Mouse (Mus musculus) layer of hippocampus, postnatal 36 days (tissue): Measurements from ENCODE around the gene Chn2. TPM values are rescaled to one million over a fixed set of nuclear protein-coding genes. Genes with fewer than 3 reads are reported as not detected.
A peak's percentile ranks its signal among the peaks of the same experiment; 100 is the strongest.

ENCODE experiments used
- DNase-seq, 2 experiments: peaks; one replicate each; pipeline ENCODE4 v3.0.0; 2022
- total RNA-seq, 2 experiments: library from RNA; stranded (reverse); gene quantifications; 2 replicates each; pipeline ENCODE4 v1.2.3; 2021

The Chn2 gene
- total RNA-seq, 2 experiments from 2014 or later, result 20.1 to 23.1 TPM

DNA sequence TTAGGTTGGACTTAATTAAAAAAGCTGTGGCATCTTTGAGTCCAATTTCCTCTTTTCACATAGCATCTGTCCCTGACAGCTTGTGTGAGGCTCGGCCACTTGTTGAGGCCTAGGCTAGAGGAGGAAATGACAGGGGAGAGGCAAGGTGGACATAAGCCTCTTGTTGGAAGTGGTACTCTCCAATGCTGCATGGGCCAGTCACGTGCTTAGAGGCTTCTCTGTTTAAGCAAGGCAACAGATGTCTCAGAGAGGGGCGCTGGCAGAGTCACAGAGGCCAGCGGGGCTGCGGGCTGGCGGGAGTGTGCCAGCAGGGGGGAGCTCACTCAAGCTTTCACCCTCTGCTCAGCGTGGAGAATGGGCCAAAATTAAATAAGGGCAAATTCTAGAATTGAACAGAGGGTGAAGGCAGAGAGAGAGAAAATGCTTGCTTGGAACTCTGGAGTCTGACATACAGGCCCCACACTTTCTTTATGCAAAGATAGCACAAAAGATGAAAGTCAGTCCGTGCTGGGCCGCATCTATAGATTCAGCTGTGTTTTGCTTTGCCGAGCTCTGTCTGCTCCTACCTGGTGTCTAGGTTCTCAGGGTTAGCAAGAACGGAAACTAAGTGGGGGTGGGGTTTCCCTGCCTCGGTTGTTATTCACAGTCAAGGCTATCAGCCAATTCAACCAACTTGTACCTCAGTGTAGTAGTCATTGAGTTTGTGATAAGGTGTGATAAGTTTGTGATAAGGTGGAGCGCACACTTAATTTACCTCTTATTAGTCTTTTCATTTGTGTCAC, 80.7 kb downstream of the Chn2 start:
- DNase-seq, result peak; percentile 16 to 37

DNA sequence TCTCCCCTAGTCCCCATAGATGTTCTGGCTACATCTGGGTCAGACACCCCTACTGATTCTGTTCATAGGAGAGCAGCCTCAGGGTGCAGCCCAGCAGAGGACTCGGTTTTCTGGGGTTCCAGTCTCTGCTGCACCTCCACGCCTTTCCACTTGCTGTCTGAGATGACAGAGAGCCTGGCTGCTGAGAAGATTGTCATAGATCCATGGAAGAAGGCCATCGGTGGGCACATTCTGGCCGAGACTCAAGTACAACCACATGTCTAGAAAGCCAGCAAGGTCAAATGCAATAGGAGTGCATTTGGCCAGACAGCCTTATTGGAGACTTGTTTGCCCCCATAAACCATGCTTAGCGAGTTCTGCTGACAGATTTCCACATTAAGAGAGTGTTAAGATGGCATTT, 81.5 kb downstream of the Chn2 start:
- no peak for DNase-seq

DNA sequence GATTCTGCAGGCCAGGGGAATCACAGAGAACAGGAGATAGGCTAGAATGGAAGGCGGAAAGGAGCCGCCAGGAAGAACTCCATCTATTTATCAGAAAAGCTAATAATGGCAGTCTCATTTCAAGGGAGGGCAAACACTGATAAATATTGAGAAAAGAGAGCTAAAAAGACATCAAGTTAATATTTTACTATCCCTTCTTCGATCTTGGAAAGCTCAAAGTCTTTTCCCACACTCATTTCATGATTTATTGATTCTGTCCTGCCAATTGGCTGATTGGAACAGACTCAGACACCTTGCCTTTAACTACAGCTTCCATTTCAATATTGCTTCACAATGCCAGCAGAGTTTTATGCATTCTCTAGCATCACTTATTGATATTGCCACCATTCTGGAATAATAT, 85.2 kb downstream of the Chn2 start:
- DNase-seq, result no peak

DNA sequence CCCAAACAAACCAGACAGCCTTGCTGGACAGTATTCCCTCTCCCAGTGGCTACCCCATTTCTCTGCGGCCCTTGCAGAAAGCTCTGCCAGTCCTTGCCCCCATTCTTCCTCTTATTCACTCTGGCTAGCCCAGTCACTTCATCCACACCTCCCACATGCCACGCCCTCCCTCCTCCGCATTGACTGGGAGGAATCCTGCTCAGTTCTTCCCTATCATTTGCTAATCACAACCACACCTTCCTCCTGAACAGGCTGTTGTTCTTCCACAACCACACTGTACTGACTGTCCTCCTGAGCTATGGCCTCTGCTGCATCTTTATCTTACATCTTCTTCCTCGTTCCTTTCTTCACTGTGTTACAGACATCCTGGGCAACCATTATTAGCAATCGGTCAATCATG, 86.2 kb downstream of the Chn2 start:
- DNase-seq, result no peak

DNA sequence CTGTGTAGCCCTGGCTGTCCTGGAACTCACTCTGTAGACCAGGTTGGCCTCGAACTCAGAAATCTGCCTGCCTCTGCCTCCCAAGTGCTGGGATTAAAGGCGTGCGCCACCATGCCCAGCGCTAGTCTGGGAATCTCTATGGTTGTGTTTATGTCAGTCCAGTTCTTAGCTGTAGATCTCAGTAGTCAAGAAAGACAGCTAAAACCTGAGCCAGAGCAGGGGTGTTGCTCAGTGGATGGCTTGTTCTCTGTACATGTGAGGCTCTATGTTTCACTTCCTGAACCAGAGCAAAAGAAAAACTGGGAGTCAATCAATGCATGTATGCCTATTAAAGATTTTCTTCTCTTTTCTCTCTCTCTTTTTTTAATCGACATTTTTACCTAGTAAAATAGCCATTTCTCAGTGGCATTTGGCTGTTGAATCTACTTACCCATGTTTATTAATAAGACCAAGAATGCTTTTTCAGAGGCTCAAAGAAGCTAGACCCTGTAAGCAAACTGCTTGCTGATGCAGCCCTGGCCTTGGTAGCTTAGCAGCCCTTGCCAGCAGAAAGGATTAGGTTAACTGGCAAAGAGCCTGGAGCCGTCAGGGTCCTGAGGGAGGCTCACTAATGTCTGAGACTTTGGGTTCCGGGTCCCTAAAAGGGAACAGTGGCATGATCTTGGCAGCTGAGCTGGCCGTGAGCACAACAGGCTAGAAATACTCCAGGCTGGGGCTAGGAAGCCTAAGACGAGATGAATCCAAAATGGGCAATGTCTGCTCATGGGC, 87.1 kb downstream of the Chn2 start:
- peak; percentile 32 to 36 for DNase-seq

DNA sequence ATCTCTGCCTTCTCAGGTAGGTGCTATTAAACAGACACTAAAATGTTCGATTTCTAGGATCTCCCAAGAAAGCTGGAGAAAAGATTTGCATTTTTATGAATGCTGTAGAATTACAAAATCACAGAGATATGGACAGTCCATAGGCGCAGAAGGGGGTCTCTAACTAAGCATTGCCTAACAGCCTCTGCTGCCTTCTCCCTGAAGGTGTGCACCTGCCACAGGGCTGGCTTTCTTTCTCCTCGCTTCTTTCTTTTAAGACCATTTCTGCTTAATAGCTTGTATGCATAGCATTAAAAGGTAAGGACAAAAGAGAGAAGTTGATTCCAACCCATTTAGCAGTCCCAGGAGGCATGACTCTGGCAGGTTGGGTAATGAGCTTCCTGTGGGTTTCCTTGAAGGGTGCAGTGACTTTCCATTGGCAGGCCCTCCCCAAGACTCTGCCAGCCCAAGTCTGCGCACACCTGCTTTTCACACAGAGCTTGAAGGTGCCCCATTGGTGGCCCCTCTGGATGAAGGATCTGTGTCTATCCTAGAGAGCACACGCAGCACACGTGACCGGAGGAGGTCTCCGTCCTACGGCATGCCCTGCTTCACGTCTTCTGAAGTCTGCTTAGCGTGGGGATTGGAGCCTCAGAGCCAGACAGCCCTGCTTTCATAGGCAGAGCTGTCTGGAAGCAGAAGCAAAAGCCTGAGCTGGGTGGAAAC, 87.8 kb downstream of the Chn2 start:
- DNase-seq, result no peak

DNA sequence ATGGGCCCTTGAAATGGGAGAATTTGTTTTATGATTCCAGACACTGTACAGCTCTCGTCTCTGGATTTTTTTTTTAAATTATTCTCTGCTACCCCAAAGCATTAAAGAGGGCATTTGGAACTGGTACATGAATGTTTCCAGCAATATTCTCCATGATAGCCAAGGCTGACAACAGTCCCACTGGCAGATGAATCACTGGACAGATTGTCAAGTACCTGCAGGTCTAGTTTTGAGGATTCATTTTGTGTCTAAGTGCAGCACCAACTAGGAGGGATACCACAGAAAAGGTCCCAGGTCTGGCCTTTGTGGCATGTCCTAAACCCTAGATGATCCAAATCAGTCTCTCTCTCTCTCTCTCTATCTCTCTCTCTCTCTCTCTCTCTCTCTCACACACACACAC, 89.3 kb downstream of the Chn2 start:
- DNase-seq, result no peak

DNA sequence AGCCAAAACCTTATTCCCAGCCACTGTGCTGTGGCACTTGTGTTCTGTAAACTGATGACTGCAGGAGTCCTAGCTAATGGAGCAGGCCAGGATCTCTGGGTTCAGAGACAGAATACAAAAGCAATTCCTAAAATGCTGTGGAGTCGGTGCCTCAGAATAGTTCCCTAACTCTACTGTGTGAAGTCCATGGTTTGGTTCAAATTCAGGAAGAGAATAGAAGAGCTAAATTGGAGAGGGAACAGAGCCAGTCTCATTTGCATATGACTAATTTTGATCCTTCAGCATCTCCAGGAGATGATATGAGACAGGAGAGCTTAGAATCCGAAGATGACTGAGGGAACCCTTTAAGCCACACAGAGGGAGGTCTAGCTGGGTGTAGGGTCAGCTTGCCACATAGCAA, 90.2 kb downstream of the Chn2 start:
- DNase-seq, result no peak

DNA sequence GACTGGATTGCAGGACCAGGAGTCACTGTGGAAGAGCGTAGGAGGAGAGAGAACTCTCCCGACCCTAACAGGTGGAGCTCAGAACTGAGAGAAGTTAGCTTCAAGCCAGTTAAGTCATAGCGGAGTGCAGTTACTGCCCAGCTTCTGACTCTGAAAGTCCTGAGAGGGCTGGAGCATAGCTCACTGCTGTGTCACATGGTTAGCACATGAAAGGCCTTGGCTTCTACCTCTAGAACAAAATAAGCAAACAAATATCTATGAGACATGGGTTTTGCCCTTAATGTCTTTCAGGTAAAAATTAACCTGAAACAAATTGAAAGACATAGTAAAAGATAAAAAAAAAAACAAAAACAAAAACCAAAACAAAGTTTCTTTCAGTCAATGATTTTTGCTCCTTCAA, 91.5 kb downstream of the Chn2 start:
- no peak for DNase-seq

DNA sequence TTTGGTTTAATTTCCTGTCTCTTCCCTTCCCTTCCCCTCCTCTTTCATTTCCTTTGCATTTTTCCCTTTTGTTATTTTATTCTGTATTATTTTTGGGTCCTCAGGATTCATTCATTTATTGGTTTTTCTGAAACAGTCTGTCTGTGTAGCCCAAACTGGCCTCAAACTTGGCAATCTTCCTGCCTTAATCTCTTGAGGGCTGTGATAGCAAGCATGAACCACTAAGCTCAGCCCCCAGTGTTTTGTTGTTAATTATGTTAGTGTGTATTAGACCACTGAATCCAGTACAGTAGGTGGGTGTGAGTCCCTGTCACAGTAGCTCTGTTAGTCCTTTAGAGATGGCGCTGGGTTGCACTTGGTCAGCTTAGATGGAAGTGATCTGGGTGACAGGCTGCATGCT, 93.2 kb downstream of the Chn2 start:
- no peak for DNase-seq

DNA sequence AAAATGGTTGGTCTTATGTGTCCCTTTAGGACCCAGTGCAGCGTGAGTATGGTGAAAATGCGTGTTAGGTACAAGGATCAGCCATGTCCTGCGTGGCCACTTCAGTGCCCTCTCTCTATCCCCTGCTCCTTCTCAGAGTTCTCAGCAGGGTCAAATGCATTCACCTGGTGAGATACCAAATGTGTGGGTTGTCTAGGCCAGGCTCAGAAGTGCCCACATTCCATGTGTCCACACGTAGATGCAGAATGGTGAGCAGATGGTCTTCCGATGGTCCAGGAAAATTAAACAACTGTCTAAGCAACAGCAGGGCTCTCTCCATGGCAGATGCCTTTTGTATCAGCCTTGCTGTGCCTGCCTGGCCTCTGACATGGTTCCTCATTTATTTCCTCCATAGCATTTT, 93.9 kb downstream of the Chn2 start:
- DNase-seq, result no peak

DNA sequence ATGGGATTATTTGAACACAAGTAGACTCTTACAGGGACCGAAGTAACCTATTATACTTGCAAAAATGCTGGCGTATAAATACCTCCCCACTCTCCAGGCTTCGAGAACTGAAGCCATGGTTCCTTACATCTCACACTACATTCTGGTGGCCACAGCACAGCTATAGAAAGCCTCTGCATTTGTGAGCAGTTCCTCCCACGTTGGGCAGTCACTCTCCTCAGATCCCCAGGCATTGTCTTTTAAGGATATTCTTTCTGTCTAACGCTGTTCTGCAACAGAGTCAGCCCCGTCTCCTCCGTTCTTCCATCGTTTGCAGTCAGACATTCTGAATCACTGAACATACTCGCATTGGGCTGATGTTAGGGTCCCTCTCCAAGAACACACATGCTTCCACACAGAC, 98.8 kb downstream of the Chn2 start:
- DNase-seq, result no peak

DNA sequence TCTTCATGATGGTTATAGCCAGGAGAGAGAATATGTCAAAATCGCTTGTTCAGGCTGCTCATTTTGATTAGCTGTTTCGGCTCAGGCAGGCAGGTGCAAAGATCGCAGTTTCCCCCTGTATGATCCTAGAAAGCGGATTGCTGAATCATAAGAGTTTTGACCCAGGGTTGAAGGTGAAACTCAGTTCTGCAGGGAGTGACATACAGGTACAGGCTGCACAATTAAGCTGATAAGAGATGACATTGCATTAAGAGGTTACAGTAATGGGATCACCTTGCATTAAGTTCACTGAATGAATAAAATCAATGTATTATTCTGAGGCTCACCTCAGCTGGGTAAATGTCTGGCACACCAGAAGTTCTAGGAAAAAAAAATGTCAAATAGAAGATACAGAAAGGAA, 101.1 kb downstream of the Chn2 start:
- no peak for DNase-seq

DNA sequence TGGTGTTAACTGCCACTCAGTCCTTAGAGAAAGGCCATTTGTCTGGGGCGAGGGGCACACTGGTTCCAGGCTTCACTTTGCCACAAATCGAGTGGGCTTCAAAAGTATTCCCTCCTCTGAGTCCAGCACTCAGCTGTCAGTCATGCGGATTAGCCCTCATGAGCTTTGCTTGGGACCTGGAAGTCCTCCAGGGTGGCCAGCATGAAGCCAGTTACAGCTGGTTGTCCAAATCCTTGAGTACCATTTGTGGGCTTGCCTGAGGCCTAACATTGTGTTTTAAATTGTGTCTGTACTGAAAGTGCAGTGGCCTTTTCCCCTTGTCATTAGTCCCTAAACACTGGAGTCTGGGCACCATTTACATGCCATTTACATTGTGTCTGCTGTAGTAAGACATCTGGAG, 101.8 kb downstream of the Chn2 start:
- DNase-seq, result no peak

DNA sequence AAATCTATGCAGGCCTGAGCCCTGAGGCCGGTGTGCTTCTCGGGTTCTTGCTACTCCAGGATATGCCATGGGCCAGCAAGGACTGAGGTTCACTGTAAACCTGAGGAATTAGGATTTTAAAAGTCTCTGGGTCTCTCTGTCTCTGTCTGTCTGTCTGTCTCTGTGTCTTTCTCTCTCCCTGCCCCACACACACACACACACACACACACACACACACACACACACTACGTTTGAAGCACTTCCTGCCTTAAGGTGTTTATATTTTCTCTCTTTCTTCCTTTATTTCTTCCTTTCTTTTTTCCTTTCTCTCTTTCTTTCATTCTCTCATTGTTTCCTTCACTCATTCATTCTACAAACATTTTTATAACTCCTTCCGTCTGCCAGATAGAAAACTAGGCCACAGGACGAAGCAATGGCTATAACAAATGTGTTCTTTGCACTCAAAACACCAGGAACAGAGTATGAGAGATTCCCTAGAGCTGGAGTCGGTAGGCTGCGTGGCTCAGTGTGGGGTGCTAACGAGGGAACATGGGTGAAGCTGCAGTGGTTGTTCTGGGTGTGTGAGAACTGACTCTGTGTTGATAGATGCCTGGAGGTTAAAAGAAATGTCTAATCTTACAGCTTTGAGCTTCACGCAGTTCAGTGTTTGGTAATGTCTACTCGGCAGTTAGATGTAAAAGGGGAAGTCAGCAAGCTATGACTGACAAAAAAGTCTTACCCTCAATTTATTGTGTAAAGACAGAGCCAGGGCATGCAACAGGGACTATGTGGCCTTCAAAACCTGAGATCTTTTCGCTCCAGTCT, 103.7 kb downstream of the Chn2 start:
- no peak for DNase-seq

DNA sequence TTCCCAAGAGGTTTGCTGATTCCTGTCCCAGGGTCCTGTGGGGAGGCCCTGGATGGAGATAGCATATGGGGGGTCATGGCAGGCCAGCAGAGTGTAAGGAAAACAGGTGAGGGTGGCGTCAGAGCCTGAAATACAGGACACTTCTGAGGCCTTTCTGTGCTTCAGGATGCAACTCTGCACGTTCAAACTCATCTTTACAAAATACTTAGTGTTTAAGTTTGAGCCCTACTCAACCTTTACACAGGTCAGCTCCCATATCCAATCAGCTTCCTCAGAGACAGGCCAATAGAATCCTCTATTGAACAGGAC, 104.3 kb downstream of the Chn2 start:
- DNase-seq, result no peak

DNA sequence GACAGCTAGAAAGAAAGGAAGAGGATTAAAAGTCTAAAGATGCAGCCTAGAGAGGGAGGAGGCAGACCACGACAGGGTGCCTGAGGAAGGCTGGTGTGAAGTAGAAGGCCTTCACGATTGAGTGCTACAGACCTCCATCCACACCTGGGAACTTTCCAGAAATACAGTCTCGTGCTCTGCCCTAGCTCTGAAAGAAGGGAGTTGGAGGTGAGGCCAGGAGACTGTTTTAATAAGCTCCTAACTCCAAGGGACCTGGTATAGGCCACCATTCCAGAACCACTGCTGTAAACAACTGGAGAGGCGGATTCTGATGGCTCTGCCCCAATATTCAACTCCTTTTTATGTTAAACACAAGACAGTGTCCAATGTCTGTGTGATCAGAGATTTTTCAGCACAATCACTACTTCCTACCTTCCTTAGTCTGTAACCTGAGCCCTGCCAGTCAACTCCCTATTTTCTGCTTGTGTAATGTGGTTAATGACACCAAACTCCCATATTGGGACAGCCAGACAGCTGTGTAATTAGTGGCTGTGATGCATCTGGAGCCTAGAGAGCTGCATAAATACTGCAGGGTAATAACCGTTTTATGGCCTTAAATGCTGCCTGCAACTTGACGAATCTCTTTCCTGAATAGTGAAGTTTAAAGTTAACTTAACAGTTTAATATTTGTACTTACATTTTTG, 109.6 kb downstream of the Chn2 start:
- no peak for DNase-seq

DNA sequence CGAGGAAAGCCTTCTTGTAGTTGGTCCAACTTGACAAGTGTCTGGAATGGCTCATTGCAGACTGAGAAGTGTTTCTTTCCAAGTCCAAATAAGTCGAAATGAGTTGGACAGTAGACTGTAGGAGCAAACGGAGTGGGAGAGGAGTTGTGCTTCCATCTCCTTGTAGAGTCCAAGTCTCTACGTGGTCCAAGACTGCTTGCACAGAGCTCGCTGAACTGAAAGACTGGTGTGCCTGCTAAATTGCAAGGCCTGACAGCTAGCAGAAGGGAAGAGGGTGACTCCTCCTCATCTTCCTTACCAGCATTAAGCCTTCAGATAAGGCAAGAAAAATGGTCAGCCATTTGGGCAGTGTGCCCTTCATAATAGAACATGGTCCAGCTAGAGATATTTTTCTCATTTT, 111.5 kb downstream of the Chn2 start:
- DNase-seq, result no peak

DNA sequence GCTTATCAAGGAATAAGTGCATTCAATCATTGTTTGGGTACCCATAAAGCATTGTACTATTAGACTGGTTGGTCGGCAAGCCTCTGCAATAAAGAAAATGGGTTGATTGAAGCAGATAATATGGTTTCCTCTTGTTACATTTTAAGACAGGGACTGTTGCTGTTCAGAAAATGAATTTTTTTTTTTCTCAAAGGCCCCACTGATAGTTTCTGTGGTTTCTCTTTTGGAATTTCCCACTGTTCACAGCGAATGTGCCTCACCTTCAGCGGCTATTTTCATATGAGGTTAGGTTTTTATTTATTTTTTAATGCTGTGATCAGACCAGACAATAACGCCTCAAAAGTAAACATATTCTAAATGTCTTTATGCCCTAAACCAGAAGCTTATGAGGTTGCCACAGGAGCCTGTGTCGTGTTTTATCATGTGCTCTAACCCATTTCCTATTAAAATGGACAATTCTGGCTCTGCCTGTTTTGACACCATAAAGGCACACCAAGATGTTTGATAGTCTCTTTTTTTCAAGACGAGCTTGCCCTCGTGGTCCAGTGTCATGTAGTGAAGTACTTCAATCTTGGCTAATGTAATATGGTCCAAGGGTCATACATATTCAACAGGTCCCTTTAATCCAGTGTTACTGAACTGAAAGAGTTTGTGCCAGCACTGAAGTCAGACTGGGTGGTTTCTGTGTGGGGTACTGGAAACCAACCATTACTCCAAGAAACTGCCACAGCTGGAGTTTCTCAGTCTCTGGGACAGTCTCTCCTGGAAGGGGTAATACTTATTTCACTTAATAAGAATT, 112.3 kb downstream of the Chn2 start:
- DNase-seq, result no peak

DNA sequence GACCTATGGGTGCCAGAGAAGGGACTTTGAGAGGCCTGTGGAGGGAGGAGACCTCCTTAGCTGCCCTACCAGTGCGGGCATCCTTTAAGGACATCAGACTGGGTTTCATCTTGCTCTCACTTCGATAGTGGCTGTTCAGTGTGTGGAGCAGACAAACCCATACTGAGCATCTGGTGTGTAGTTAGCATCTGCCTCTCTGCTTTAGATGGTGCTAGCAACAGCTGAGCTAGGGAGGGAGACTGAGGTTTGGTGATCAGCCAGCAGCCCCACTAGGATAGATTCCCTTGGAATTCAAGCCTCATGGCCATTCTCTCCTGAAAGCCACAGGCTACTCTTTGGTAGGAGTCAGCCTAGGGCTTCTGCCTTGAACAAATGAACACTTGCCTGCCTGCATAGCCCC, 117.7 kb downstream of the Chn2 start:
- DNase-seq, result no peak

DNA sequence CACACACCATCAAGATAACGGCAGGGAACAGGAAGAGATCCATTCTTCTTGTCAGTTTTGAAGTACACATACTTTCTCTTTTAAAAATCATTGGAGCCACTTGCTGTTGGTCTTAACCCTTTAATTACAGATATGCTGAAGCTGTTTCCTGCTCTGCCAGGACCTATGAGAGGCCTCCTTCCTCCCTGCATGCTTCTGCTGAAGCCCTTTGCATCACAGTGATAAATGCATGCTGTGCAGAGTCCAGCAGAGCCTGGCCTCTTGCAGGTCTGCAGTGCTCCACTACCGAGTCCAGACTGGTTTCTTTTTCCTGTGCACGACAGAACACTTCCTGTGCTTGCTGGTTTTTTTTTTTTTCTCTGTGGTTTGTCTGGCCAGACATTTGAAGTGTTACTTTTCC, 119.0 kb downstream of the Chn2 start:
- no peak for DNase-seq
